Mouse (Mus musculus): ENCODE results near the gene Brd2. TPM values are rescaled to one million over a fixed set of nuclear protein-coding genes. Genes with fewer than 3 reads are reported as not detected.

Brd2 gene
- polyA plus RNA-seq, 1 experiment from 2014 or later: 178 TPM

DNA sequence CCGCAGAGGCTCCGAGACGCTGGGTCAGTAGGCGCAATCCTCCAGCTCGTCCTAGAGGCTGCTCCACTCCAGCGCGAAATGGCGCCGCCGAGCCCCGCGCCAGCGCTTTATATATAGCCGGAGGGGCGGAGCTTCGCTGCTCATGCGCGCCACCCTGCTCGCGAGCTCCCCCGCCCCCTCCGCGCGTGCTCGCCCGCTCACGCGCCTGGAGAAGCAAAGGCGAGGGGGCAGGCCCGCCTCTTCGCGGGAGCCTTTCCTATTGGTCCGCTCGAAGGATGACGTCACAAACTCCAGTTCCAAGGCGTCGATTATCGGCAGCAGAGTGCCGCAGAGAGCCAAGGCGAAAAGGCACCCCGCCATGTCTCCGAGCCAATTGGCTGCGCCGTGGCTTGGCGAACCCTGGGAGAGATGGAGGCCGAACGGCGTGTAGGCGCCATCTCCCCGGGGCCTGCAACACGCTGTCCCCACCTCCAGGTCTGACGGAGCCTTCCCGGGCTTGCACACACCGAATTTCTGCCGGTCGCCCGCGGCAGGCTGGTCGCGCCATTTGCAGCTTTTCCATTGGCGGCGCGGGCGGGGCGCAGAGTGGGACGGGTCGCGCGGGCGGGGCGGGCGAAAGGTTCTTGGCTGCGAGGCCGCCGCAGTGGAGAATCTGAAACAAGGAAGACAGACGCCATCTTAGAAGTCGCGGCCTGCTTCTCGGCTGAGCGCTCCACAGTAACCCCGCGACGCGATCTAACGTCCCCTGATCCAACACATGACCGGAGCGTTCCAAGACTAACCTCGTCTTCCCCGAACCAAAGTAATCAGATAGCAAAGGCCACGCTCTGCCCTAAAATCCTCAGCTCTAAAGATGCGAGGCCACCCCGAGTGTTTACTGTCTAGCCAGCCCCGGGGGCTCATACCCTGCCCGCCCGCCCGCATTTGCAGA, 2.9 kb downstream of the Brd2 start, which contains the start of gene H2-DMa:
H2-DMa (plus strand) TSS at position 293 of the 931 bp plus-strand sequence.
- under 1% methylated on average over 96 of the region's 96 CpGs for WGBS
- Histone ChIP-seq H3K4me3 (ENCODE audit: low read length) (peak within 1 kb of the TSS; percentile 92), H3K4me1 (ENCODE audit: control insufficient read depth, insufficient read depth, low read length) (peaks cover 24% of the 10 kb centered on the region; the same call in 1 of the 2 replicates), H3K27ac (ENCODE audit: low read depth, low read length) (peak within 1 kb of the TSS; percentile 100), H3K36me3 (ENCODE audit: control insufficient read depth, insufficient read depth, low read length) (peaks cover 45% of the 10 kb centered on the region), H3K9me3 (ENCODE audit: control insufficient read depth, low read length) (no peaks in the 10 kb centered on the region), H3K4me2 (replicated peaks; ENCODE audit: low read depth, low read length) (peak within 1 kb of the TSS; percentile 99), H3K9ac (ENCODE audit: low read depth, low read length) (peak within 1 kb of the TSS; percentile 98), H3K27me3 (ENCODE audit: control insufficient read depth, insufficient read depth, low read length) (no peaks in the 10 kb centered on the region)
- ATAC-seq (ENCODE audit: low FRiP score, low TSS enrichment): peak; percentile 70

- peaks cover 51% of the 10 kb centered on the region for H3K36me3 ChIP-seq (ENCODE audit: control insufficient read depth, insufficient read depth, low read length)
- no peak for ATAC-seq (ENCODE audit: low FRiP score, low TSS enrichment)
- H3K27me3 ChIP-seq (ENCODE audit: control insufficient read depth, insufficient read depth, low read length): no peaks in the 10 kb centered on the region
- WGBS: under 1% methylated on average over 34 of the region's 38 CpGs
- peak overlapping the region; percentile 92 for H3K9ac ChIP-seq (ENCODE audit: low read depth, low read length)
- no peaks in the 10 kb centered on the region for H3K9me3 ChIP-seq (ENCODE audit: control insufficient read depth, low read length)
- H3K27ac ChIP-seq (ENCODE audit: low read depth, low read length): peak overlapping the region; percentile 100
- peak overlapping the region; percentile 99 for H3K4me2 ChIP-seq (replicated peaks; ENCODE audit: low read depth, low read length)
- H3K4me1 ChIP-seq (ENCODE audit: control insufficient read depth, insufficient read depth, low read length): peaks cover 21% of the 10 kb centered on the region; the same call in 1 of the 2 replicates
- peak overlapping the region; percentile 92 for H3K4me3 ChIP-seq (ENCODE audit: low read length)
Measured at GRCm38 (mm10) chr17:34118873-34119248, 3.6 kb downstream of the Brd2 start.

GRCm38 (mm10) chr17:34118113-34118872, 4.1 kb downstream of the Brd2 start:
- Histone ChIP-seq H3K27me3 (ENCODE audit: control insufficient read depth, insufficient read depth, low read length) (no peaks in the 10 kb centered on the region), H3K4me1 (ENCODE audit: control insufficient read depth, insufficient read depth, low read length) (peaks cover 21% of the 10 kb centered on the region; the same call in 1 of the 2 replicates), H3K36me3 (ENCODE audit: control insufficient read depth, insufficient read depth, low read length) (peaks cover 57% of the 10 kb centered on the region), H3K9me3 (ENCODE audit: control insufficient read depth, low read length) (no peaks in the 10 kb centered on the region), H3K27ac (ENCODE audit: low read depth, low read length) (peak overlapping the region; percentile 100; the same call in 1 of the 2 replicates), H3K9ac (ENCODE audit: low read depth, low read length) (peak overlapping the region; percentile 92), H3K4me3 (ENCODE audit: low read length) (peak overlapping the region; percentile 92), H3K4me2 (replicated peaks; ENCODE audit: low read depth, low read length) (peak overlapping the region; percentile 99)
- ATAC-seq (ENCODE audit: low FRiP score, low TSS enrichment): no peak
- under 1% methylated on average over 67 of the region's 67 CpGs for WGBS

DNA sequence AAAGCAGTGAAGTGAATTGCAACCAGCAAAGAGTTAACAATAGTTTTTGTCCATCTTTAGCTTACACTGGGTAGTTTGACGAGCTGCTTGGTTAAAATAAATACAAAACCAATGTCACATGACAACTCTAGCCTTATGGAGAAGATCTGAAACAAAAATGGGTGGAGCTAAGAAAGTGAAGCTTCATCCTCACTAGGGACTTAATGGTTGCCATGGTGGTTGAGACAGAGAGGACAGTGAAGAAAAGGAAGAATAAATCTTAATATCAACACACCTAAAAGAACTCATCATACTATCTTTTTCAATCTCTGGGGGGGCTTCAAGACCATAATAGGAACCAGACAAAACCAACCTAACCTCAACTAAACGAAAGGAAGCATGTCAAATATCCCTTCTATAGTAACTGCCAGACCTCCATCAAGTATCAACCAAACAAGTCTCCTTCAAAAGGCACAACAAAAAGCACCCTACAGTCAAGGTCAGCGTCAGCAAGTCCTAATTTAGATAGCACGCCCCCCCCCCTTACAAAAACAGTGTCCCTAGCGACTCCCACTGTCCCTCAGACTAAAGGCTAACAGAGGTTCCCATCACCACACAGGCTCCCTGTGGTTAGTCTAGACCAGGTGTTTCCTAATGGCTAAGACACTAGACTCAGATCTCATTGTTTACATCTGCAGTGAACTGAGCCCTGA, 4.9 kb downstream of the Brd2 start:
- no peaks in the 10 kb centered on the region for H3K9me3 ChIP-seq (ENCODE audit: control insufficient read depth, low read length)
- peaks cover 64% of the 10 kb centered on the region for H3K36me3 ChIP-seq (ENCODE audit: control insufficient read depth, insufficient read depth, low read length)
- H3K27ac ChIP-seq (ENCODE audit: low read depth, low read length): no peak overlapping the region
- WGBS: under 1% methylated on average over 5 of the region's 5 CpGs
- no peak for ATAC-seq (ENCODE audit: low FRiP score, low TSS enrichment)
- peak overlapping the region; percentile 92 for H3K4me3 ChIP-seq (ENCODE audit: low read length)
- H3K27me3 ChIP-seq (ENCODE audit: control insufficient read depth, insufficient read depth, low read length): no peaks in the 10 kb centered on the region
- peak overlapping the region; percentile 92 for H3K9ac ChIP-seq (ENCODE audit: low read depth, low read length)
- H3K4me2 ChIP-seq (replicated peaks; ENCODE audit: low read depth, low read length): peak overlapping the region; percentile 99
- peaks cover 21% of the 10 kb centered on the region; the same call in 1 of the 2 replicates for H3K4me1 ChIP-seq (ENCODE audit: control insufficient read depth, insufficient read depth, low read length)

GRCm38 (mm10) chr17:34116736-34117370, 5.6 kb downstream of the Brd2 start:
- H3K36me3 ChIP-seq (ENCODE audit: control insufficient read depth, insufficient read depth, low read length): peaks cover 71% of the 10 kb centered on the region
- H3K9me3 ChIP-seq (ENCODE audit: control insufficient read depth, low read length): no peaks in the 10 kb centered on the region
- H3K9ac ChIP-seq (ENCODE audit: low read depth, low read length): peak overlapping the region; percentile 92
- no peaks in the 10 kb centered on the region for H3K27me3 ChIP-seq (ENCODE audit: control insufficient read depth, insufficient read depth, low read length)
- WGBS: 19% methylated on average over 7 of the region's 7 CpGs
- H3K4me3 ChIP-seq (ENCODE audit: low read length): peak overlapping the region; percentile 92
- peaks cover 21% of the 10 kb centered on the region; the same call in 1 of the 2 replicates for H3K4me1 ChIP-seq (ENCODE audit: control insufficient read depth, insufficient read depth, low read length)
- peak overlapping the region; percentile 99 for H3K4me2 ChIP-seq (replicated peaks; ENCODE audit: low read depth, low read length)
- H3K27ac ChIP-seq (ENCODE audit: low read depth, low read length): no peak overlapping the region
- no peak for ATAC-seq (ENCODE audit: low FRiP score, low TSS enrichment)

DNA sequence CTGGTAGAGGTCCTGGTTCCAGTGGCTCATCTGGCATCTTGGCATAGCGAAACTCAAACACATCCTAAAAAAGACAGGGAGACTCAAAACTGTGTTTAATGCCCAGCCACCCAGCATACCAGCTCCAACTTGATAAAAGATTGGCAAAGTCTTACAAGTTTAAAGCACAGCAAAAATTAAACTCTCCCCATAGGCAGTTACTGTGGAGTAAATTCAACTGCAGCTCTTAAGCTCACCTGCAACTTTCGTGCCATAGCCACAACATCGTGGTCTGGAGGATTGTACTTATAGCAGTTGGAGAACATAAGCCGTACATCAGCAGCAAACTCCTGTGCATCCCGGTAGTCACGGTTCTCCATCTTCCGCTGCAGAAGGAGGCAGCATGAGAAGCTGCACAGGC, 8.3 kb downstream of the Brd2 start:
- no peak for ATAC-seq (ENCODE audit: low FRiP score, low TSS enrichment)
- 94% methylated on average over 7 of the region's 7 CpGs for WGBS
- H3K4me3 ChIP-seq (ENCODE audit: low read length): no peak overlapping the region
- peaks cover 97% of the 10 kb centered on the region for H3K36me3 ChIP-seq (ENCODE audit: control insufficient read depth, insufficient read depth, low read length)
- no peaks in the 10 kb centered on the region for H3K27me3 ChIP-seq (ENCODE audit: control insufficient read depth, insufficient read depth, low read length)
- H3K4me1 ChIP-seq (ENCODE audit: control insufficient read depth, insufficient read depth, low read length): peaks cover 21% of the 10 kb centered on the region; the same call in 1 of the 2 replicates
- no peaks in the 10 kb centered on the region for H3K9me3 ChIP-seq (ENCODE audit: control insufficient read depth, low read length)
- no peak overlapping the region for H3K4me2 ChIP-seq (replicated peaks; ENCODE audit: low read depth, low read length)
- H3K27ac ChIP-seq (ENCODE audit: low read depth, low read length): no peak overlapping the region
- no peak overlapping the region for H3K9ac ChIP-seq (ENCODE audit: low read depth, low read length)

DNA sequence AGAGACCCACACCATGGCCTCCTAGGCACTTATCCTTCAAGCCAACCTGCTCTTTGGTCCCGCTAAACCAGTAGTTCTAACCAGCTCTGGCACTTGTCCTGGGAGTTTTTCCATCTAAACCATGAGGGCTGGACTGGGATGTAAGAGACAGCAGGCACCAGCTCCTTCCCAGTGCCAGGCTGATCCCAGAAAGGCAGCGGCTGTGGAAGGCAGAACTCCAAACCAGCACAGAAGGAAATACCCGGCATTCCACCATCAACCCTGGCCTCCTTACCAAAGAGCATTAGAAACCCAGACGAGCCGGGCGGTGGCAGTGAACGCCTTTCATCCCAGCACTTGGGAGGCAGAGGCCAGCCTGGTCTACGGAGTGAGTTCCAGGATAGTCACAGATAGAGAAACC, 12.1 kb downstream of the Brd2 start:
- Histone ChIP-seq H3K4me3 (ENCODE audit: low read length) (no peak overlapping the region), H3K36me3 (ENCODE audit: control insufficient read depth, insufficient read depth, low read length) (peaks cover 62% of the 10 kb centered on the region), H3K9me3 (ENCODE audit: control insufficient read depth, low read length) (no peaks in the 10 kb centered on the region), H3K4me1 (ENCODE audit: control insufficient read depth, insufficient read depth, low read length) (peaks cover 5% of the 10 kb centered on the region; the same call in 1 of the 2 replicates), H3K27ac (ENCODE audit: low read depth, low read length) (no peak overlapping the region), H3K4me2 (replicated peaks; ENCODE audit: low read depth, low read length) (no peak overlapping the region), H3K9ac (ENCODE audit: low read depth, low read length) (no peak overlapping the region), H3K27me3 (ENCODE audit: control insufficient read depth, insufficient read depth, low read length) (no peaks in the 10 kb centered on the region)
- WGBS: 60% methylated on average over 8 of the region's 8 CpGs
- ATAC-seq (ENCODE audit: low FRiP score, low TSS enrichment): no peak

DNA sequence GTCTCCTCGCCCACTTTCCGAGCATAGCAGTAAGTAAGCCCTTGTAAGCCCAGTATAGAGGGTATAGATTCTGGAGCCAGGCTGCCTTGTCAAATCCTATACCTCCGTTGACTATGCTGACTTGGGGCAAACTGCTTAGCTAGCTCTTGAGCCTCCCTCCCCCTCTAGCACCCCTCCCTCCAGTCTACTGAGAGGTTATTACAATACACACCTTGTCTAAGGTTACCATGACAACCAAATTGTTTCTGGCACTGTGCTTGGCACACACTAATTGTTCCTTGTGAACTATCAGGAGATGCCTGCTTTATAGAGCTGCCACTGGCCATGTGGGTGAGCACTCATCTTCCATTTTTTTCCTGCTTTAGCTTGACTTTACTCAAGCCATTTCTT, 12.6 kb downstream of the Brd2 start:
- WGBS: 77% methylated on average over 3 of the region's 3 CpGs
- no peak overlapping the region for H3K27ac ChIP-seq (ENCODE audit: low read depth, low read length)
- peaks cover 57% of the 10 kb centered on the region for H3K36me3 ChIP-seq (ENCODE audit: control insufficient read depth, insufficient read depth, low read length)
- H3K9ac ChIP-seq (ENCODE audit: low read depth, low read length): no peak overlapping the region
- H3K4me2 ChIP-seq (replicated peaks; ENCODE audit: low read depth, low read length): no peak overlapping the region
- H3K27me3 ChIP-seq (ENCODE audit: control insufficient read depth, insufficient read depth, low read length): no peaks in the 10 kb centered on the region
- H3K4me1 ChIP-seq (ENCODE audit: control insufficient read depth, insufficient read depth, low read length): no peaks in the 10 kb centered on the region; the same call in 1 of the 2 replicates
- no peak overlapping the region for H3K4me3 ChIP-seq (ENCODE audit: low read length)
- H3K9me3 ChIP-seq (ENCODE audit: control insufficient read depth, low read length): no peaks in the 10 kb centered on the region
- 0 out of 2 replicates have a peak, but pooled peaks have one; percentile 20 for ATAC-seq (ENCODE audit: low FRiP score, low TSS enrichment)

Measured in kidney, embryonic 14.5 days (tissue).